Mouse (Mus musculus) stomach, postnatal 0 days (tissue): Measurements from ENCODE around the gene Gm10309.

Experiments
- CTCF ChIP-seq: IDR thresholded peaks from 2 replicates; pipeline ENCODE4 v1.5.1; 2016; ENCODE audit warnings: antibody characterized with exemption, low read depth, mild to moderate bottlenecking, moderate library complexity
- EP300 ChIP-seq: optimal IDR thresholded peaks from 2 replicates; pipeline ENCODE3; 2016; ENCODE audit warnings: antibody characterized with exemption

DNA sequence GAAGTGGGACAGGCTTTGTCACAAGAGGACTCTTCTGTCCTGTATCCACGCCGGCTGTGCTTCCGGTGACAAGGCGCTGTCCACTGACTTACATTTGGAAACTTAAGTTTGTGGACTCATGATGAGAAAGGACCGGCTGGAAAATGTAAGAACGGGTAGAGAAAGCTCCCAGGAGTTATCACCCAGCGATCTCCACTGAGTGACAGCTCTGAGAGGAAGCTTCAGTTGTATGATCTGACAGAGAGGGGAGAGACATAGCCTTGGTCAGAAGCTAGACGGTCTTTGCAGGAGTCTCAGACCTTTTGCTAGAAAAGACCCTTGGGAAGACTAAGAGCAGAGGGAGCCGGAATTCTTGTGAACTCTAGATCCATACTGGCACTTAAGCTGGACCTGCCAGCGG, 15.2 kb downstream of the Gm10309 start:
- TF ChIP-seq CTCF (no peak), EP300 (no peak)
